Mouse (Mus musculus): ENCODE data around the gene Zfp651. TPM values are rescaled to one million over a fixed set of nuclear protein-coding genes. Genes with fewer than 3 reads are reported as not detected.

The Zfp651 gene
- polyA plus RNA-seq, 1 experiment from 2014 or later: 4.9 TPM

GRCm38 (mm10) chr9:121719347-121720331 lies 39.5 kb upstream of the Zfp651 start:
- no peaks in the 10 kb centered on the region for H3K9me3 ChIP-seq (replicated peaks; ENCODE audit: control insufficient read depth, low read length)
- H3K36me3 ChIP-seq (replicated peaks; ENCODE audit: control insufficient read depth, insufficient read depth, low read depth, low read length): no peaks in the 10 kb centered on the region
- H3K4me1 ChIP-seq (ENCODE audit: control insufficient read depth, insufficient read depth, low read length): no peaks in the 10 kb centered on the region
- DNase-seq (ENCODE audit: low spot score) (peak; percentile 48), ATAC-seq (replicated peaks; ENCODE audit: insufficient number of reproducible peaks, low FRiP score, low TSS enrichment, low read depth) (peak; percentile 50; the same call in 1 of the 2 replicates)
- peak overlapping the region; percentile 97 for H3K4me3 ChIP-seq (ENCODE audit: low read depth, low read length)
- H3K4me2 ChIP-seq (ENCODE audit: low read depth, low read length): peak overlapping the region; percentile 70
- H3K27ac ChIP-seq (replicated peaks; ENCODE audit: low read depth, low read length): peak overlapping the region; percentile 93
- H3K9ac ChIP-seq (replicated peaks; ENCODE audit: low read length): peak overlapping the region; percentile 96
- no peaks in the 10 kb centered on the region for H3K27me3 ChIP-seq (ENCODE audit: control insufficient read depth, insufficient read depth, low read length)
- WGBS: under 1% methylated on average over 65 of the region's 87 CpGs

- Histone ChIP-seq H3K9me3 (replicated peaks; ENCODE audit: control insufficient read depth, low read length) (no peaks in the 10 kb centered on the region), H3K4me3 (ENCODE audit: low read depth, low read length) (no peak overlapping the region), H3K4me1 (ENCODE audit: control insufficient read depth, insufficient read depth, low read length) (no peaks in the 10 kb centered on the region), H3K36me3 (replicated peaks; ENCODE audit: control insufficient read depth, insufficient read depth, low read depth, low read length) (peaks cover 8% of the 10 kb centered on the region), H3K27ac (replicated peaks; ENCODE audit: low read depth, low read length) (no peak overlapping the region), H3K27me3 (ENCODE audit: control insufficient read depth, insufficient read depth, low read length) (no peaks in the 10 kb centered on the region), H3K4me2 (ENCODE audit: low read depth, low read length) (no peak overlapping the region), H3K9ac (replicated peaks; ENCODE audit: low read length) (no peak overlapping the region)
- DNase-seq (ENCODE audit: low spot score): no peak
- ATAC-seq (replicated peaks; ENCODE audit: insufficient number of reproducible peaks, low FRiP score, low TSS enrichment, low read depth): no peak
- WGBS: 89% methylated on average over 6 of the region's 6 CpGs
Measured at GRCm38 (mm10) chr9:121740490-121740889, 18.6 kb upstream of the Zfp651 start.

GRCm38 (mm10) chr9:121741168-121741567 lies 18.0 kb upstream of the Zfp651 start:
- H3K4me2 ChIP-seq (ENCODE audit: low read depth, low read length): no peak overlapping the region
- peaks cover 12% of the 10 kb centered on the region for H3K36me3 ChIP-seq (replicated peaks; ENCODE audit: control insufficient read depth, insufficient read depth, low read depth, low read length)
- no peak overlapping the region for H3K9ac ChIP-seq (replicated peaks; ENCODE audit: low read length)
- no peak overlapping the region for H3K4me3 ChIP-seq (ENCODE audit: low read depth, low read length)
- no peaks in the 10 kb centered on the region for H3K9me3 ChIP-seq (replicated peaks; ENCODE audit: control insufficient read depth, low read length)
- DNase-seq (ENCODE audit: low spot score) (no peak), ATAC-seq (replicated peaks; ENCODE audit: insufficient number of reproducible peaks, low FRiP score, low TSS enrichment, low read depth) (no peak)
- H3K27ac ChIP-seq (replicated peaks; ENCODE audit: low read depth, low read length): no peak overlapping the region
- 89% methylated on average over 3 of the region's 3 CpGs for WGBS
- H3K4me1 ChIP-seq (ENCODE audit: control insufficient read depth, insufficient read depth, low read length): no peaks in the 10 kb centered on the region
- H3K27me3 ChIP-seq (ENCODE audit: control insufficient read depth, insufficient read depth, low read length): no peaks in the 10 kb centered on the region

GRCm38 (mm10) chr9:121744051-121744450 lies 15.1 kb upstream of the Zfp651 start:
- no peaks in the 10 kb centered on the region for H3K4me1 ChIP-seq (ENCODE audit: control insufficient read depth, insufficient read depth, low read length)
- no peak overlapping the region for H3K4me3 ChIP-seq (ENCODE audit: low read depth, low read length)
- peaks cover 19% of the 10 kb centered on the region for H3K36me3 ChIP-seq (replicated peaks; ENCODE audit: control insufficient read depth, insufficient read depth, low read depth, low read length)
- no peak overlapping the region for H3K27ac ChIP-seq (replicated peaks; ENCODE audit: low read depth, low read length)
- H3K9me3 ChIP-seq (replicated peaks; ENCODE audit: control insufficient read depth, low read length): no peaks in the 10 kb centered on the region
- no peaks in the 10 kb centered on the region for H3K27me3 ChIP-seq (ENCODE audit: control insufficient read depth, insufficient read depth, low read length)
- H3K9ac ChIP-seq (replicated peaks; ENCODE audit: low read length): no peak overlapping the region
- DNase-seq (ENCODE audit: low spot score) (no peak), ATAC-seq (replicated peaks; ENCODE audit: insufficient number of reproducible peaks, low FRiP score, low TSS enrichment, low read depth) (no peak)
- WGBS: 89% methylated on average over 8 of the region's 8 CpGs
- no peak overlapping the region for H3K4me2 ChIP-seq (ENCODE audit: low read depth, low read length)

GRCm38 (mm10) chr9:121752774-121753173 lies 6.4 kb upstream of the Zfp651 start:
- ATAC-seq (replicated peaks; ENCODE audit: insufficient number of reproducible peaks, low FRiP score, low TSS enrichment, low read depth): no peak
- Histone ChIP-seq H3K27me3 (ENCODE audit: control insufficient read depth, insufficient read depth, low read length) (no peaks in the 10 kb centered on the region), H3K36me3 (replicated peaks; ENCODE audit: control insufficient read depth, insufficient read depth, low read depth, low read length) (peaks cover 14% of the 10 kb centered on the region), H3K9me3 (replicated peaks; ENCODE audit: control insufficient read depth, low read length) (no peaks in the 10 kb centered on the region), H3K4me2 (ENCODE audit: low read depth, low read length) (no peak overlapping the region), H3K9ac (replicated peaks; ENCODE audit: low read length) (no peak overlapping the region), H3K27ac (replicated peaks; ENCODE audit: low read depth, low read length) (no peak overlapping the region), H3K4me1 (ENCODE audit: control insufficient read depth, insufficient read depth, low read length) (no peaks in the 10 kb centered on the region; the same call in none of the 2 replicates), H3K4me3 (ENCODE audit: low read depth, low read length) (no peak overlapping the region)
- WGBS: 93% methylated on average over 9 of the region's 9 CpGs
- DNase-seq (ENCODE audit: low spot score): no peak

GRCm38 (mm10) chr9:121754624-121755023 lies 4.5 kb upstream of the Zfp651 start:
- no peak overlapping the region for H3K4me2 ChIP-seq (ENCODE audit: low read depth, low read length)
- no peak overlapping the region for H3K27ac ChIP-seq (replicated peaks; ENCODE audit: low read depth, low read length)
- peaks cover 13% of the 10 kb centered on the region for H3K36me3 ChIP-seq (replicated peaks; ENCODE audit: control insufficient read depth, insufficient read depth, low read depth, low read length)
- H3K9ac ChIP-seq (replicated peaks; ENCODE audit: low read length): no peak overlapping the region
- DNase-seq (ENCODE audit: low spot score): no peak
- 84% methylated on average over 3 of the region's 3 CpGs for WGBS
- no peaks in the 10 kb centered on the region; the same call in none of the 2 replicates for H3K4me1 ChIP-seq (ENCODE audit: control insufficient read depth, insufficient read depth, low read length)
- no peak overlapping the region for H3K4me3 ChIP-seq (ENCODE audit: low read depth, low read length)
- no peaks in the 10 kb centered on the region for H3K27me3 ChIP-seq (ENCODE audit: control insufficient read depth, insufficient read depth, low read length)
- ATAC-seq (replicated peaks; ENCODE audit: insufficient number of reproducible peaks, low FRiP score, low TSS enrichment, low read depth): no peak
- H3K9me3 ChIP-seq (replicated peaks; ENCODE audit: control insufficient read depth, low read length): no peaks in the 10 kb centered on the region

- no peak for ATAC-seq (replicated peaks; ENCODE audit: insufficient number of reproducible peaks, low FRiP score, low TSS enrichment, low read depth)
- Histone ChIP-seq H3K27me3 (ENCODE audit: control insufficient read depth, insufficient read depth, low read length) (no peaks in the 10 kb centered on the region), H3K36me3 (replicated peaks; ENCODE audit: control insufficient read depth, insufficient read depth, low read depth, low read length) (peaks cover 2% of the 10 kb centered on the region; the same call in 1 of the 2 replicates), H3K9ac (replicated peaks; ENCODE audit: low read length) (no peak overlapping the region), H3K9me3 (replicated peaks; ENCODE audit: control insufficient read depth, low read length) (no peaks in the 10 kb centered on the region), H3K27ac (replicated peaks; ENCODE audit: low read depth, low read length) (no peak overlapping the region), H3K4me2 (ENCODE audit: low read depth, low read length) (no peak overlapping the region), H3K4me3 (ENCODE audit: low read depth, low read length) (no peak overlapping the region), H3K4me1 (ENCODE audit: control insufficient read depth, insufficient read depth, low read length) (no peaks in the 10 kb centered on the region; the same call in none of the 2 replicates)
- DNase-seq (ENCODE audit: low spot score): no peak
- WGBS: 84% methylated on average over 3 of the region's 3 CpGs
Measured at GRCm38 (mm10) chr9:121756785-121757184, 2.3 kb upstream of the Zfp651 start.

- Histone ChIP-seq H3K27ac (replicated peaks; ENCODE audit: low read depth, low read length) (peak overlapping the region; percentile 59; the same call in 1 of the 2 replicates), H3K4me3 (ENCODE audit: low read depth, low read length) (no peak overlapping the region), H3K4me2 (ENCODE audit: low read depth, low read length) (no peak overlapping the region), H3K9me3 (replicated peaks; ENCODE audit: control insufficient read depth, low read length) (no peaks in the 10 kb centered on the region), H3K9ac (replicated peaks; ENCODE audit: low read length) (0 out of 2 replicates have a peak overlapping the region, but pooled peaks have one; percentile 13), H3K36me3 (replicated peaks; ENCODE audit: control insufficient read depth, insufficient read depth, low read depth, low read length) (no peaks in the 10 kb centered on the region; the same call in 1 of the 2 replicates), H3K4me1 (ENCODE audit: control insufficient read depth, insufficient read depth, low read length) (no peaks in the 10 kb centered on the region; the same call in none of the 2 replicates), H3K27me3 (ENCODE audit: control insufficient read depth, insufficient read depth, low read length) (no peaks in the 10 kb centered on the region)
- WGBS: 56% methylated on average over 3 of the region's 3 CpGs
- ATAC-seq (replicated peaks; ENCODE audit: insufficient number of reproducible peaks, low FRiP score, low TSS enrichment, low read depth): no peak
- DNase-seq (ENCODE audit: low spot score): peak; percentile 14
Measured at GRCm38 (mm10) chr9:121757432-121757831, 1.7 kb upstream of the Zfp651 start.
